ENCODE assay signal across 8 mouse cellular contexts in the genomic region with DNA sequence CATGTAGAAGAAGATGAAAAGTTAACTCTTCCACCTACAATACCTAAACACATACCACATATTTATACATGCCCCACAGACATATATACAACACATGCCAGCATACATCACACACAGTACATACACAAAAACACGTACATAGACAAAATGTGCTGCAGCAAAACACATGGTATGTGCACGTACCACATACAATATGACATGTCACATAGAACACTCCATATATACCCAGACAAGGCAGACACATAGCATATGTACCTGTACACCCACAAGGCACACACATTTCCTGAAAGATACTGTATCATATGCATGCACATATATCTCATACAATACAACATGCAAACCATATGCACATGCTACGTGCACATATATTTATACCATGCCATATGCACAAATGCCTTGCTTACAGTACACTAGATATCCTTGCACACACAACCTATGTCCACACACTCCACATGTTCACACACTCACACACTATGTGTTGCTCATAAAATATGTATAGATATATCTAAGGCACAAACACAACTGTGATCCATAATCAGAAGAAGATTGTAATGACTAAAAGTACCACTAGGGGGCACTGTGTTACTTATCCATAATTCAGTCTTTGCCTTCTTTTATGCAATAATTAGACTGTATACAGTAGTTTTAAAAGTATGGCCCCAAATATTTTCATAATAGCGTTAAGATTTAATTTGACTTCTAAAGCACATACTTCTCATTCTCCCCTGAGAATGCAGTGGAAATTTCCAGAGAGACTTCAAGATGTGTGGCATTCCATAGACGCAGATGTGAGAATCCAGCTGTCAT. TPM values are rescaled to one million over a fixed set of nuclear protein-coding genes. Genes with fewer than 3 reads are reported as not detected.
DNase-seq lines count a peak whose midpoint lies in the region; ATAC-seq and TF ChIP-seq lines count a peak whose summit lies in the region.

No protein-coding gene starts in this region.

- H3K27ac ChIP-seq in embryonic facial prominence, embryonic 11.5 days (replicated peaks; ENCODE audit: low read depth, low read length): no peak overlapping the region
- no peak overlapping the region for H3K27ac ChIP-seq in embryonic facial prominence, embryonic 10.5 days (replicated peaks)
- no peak overlapping the region for H3K27ac ChIP-seq in cortical plate, adult 2 months (ENCODE audit: insufficient read depth, low read length)

- H3K27me3 ChIP-seq in embryonic facial prominence, embryonic 11.5 days (ENCODE audit: control insufficient read depth, insufficient read depth, low read length): no peaks in the 10 kb centered on the region
- 0 out of 2 replicates have a peak, but pooled peaks cover 5% of the 10 kb centered on the region for H3K27me3 ChIP-seq in embryonic facial prominence, embryonic 10.5 days (replicated peaks; ENCODE audit: low read depth, poor library complexity, severe bottlenecking)

- H3K9ac ChIP-seq in embryonic facial prominence, embryonic 11.5 days (replicated peaks; ENCODE audit: low read length): no peak overlapping the region

- no peak overlapping the region for H3K4me2 ChIP-seq in embryonic facial prominence, embryonic 11.5 days (ENCODE audit: low read depth, low read length)

- ATAC-seq in embryonic facial prominence, embryonic 11.5 days (replicated peaks; ENCODE audit: insufficient number of reproducible peaks, low FRiP score, low TSS enrichment, low read depth): 0 out of 2 replicates have a peak, but pooled peaks have one; percentile 39

- peak; percentile 80 for DNase-seq in embryonic facial prominence, embryonic 11.5 days (ENCODE audit: low spot score)
- no peak for DNase-seq in embryonic facial prominence, embryonic 10.5 days (ENCODE audit: low spot score)
- no peak for DNase-seq in lung, adult 2 months
- no peak for DNase-seq in lung, adult 18-20 months
- DNase-seq in retina, adult 2 months (ENCODE audit: low read depth, low spot score): peak; percentile 45
- DNase-seq in gastrocnemius, postnatal 4 days (ENCODE audit: low spot score in 2 of 2): no peak
- DNase-seq in spleen, postnatal 10 days (ENCODE audit: low spot score in 2 of 2): no peak

- no peak overlapping the region for H3K4me3 ChIP-seq in embryonic facial prominence, embryonic 11.5 days (ENCODE audit: low read depth, low read length)
- H3K4me3 ChIP-seq in embryonic facial prominence, embryonic 10.5 days: no peak overlapping the region
- H3K4me3 ChIP-seq in lung, adult 2 months (replicated peaks; ENCODE audit: extremely low read depth, low read depth, low read length): no peak overlapping the region
- no peak overlapping the region for H3K4me3 ChIP-seq in cortical plate, adult 2 months (ENCODE audit: insufficient read depth, low read length)

- TF ChIP-seq POLR2A in lung, adult 2 months (IDR thresholded peaks at IDR 0.05; ENCODE audit: borderline replicate concordance, extremely low read depth, low read depth, low read length): no peak
- no peak for TF ChIP-seq POLR2A in cortical plate, adult 2 months (IDR thresholded peaks at IDR 0.05; ENCODE audit: extremely low read depth, insufficient read depth, low read length)

- no peaks in the 10 kb centered on the region for H3K4me1 ChIP-seq in embryonic facial prominence, embryonic 11.5 days (ENCODE audit: control insufficient read depth, insufficient read depth, low read length)
- no peaks in the 10 kb centered on the region for H3K4me1 ChIP-seq in embryonic facial prominence, embryonic 10.5 days
- H3K4me1 ChIP-seq in lung, adult 2 months (ENCODE audit: control insufficient read depth, insufficient read depth, low read length): no peaks in the 10 kb centered on the region; the same call in 1 of the 2 replicates
- H3K4me1 ChIP-seq in cortical plate, adult 2 months (ENCODE audit: control insufficient read depth, insufficient read depth, low read length): peaks cover 2% of the 10 kb centered on the region; the same call in 1 of the 2 replicates

- no peaks in the 10 kb centered on the region for H3K9me3 ChIP-seq in embryonic facial prominence, embryonic 11.5 days (replicated peaks; ENCODE audit: control insufficient read depth, low read length)
- no peaks in the 10 kb centered on the region for H3K9me3 ChIP-seq in embryonic facial prominence, embryonic 10.5 days

- no peaks in the 10 kb centered on the region for H3K36me3 ChIP-seq in embryonic facial prominence, embryonic 11.5 days (replicated peaks; ENCODE audit: control insufficient read depth, insufficient read depth, low read depth, low read length)
- H3K36me3 ChIP-seq in embryonic facial prominence, embryonic 10.5 days (replicated peaks): no peaks in the 10 kb centered on the region

- 74% methylated on average over 5 of the region's 5 CpGs for WGBS in embryonic facial prominence, embryonic 11.5 days
- 75% methylated on average over 5 of the region's 5 CpGs for WGBS in embryonic facial prominence, embryonic 10.5 days
- WGBS in lung, adult 2 months: 73% methylated on average over 5 of the region's 5 CpGs

- peak; percentile 43 for TF ChIP-seq CTCF in lung, adult 2 months (IDR thresholded peaks at IDR 0.05; ENCODE audit: insufficient read depth, low read length)
- TF ChIP-seq CTCF in cortical plate, adult 2 months (IDR thresholded peaks at IDR 0.05; ENCODE audit: extremely low read depth, insufficient read depth, low read length): 0 out of 2 replicates have a peak, but pooled peaks have one; percentile 2

RNA-seq across cellular contexts. Expression of gene Rufy1, which starts 12.5 kb away (rescaled TPM):
- 22.9 and 24.4 TPM in 2 replicates for polyA plus RNA-seq in embryonic facial prominence, embryonic 11.5 days (2014; fragmentation: Nextera tagmentation; extraction: Ambion mirVana)
- polyA plus RNA-seq in embryonic facial prominence, embryonic 10.5 days (2016; fragmentation: Nextera tagmentation; extraction: Ambion mirVana): 21.8 and 27.0 TPM in 2 replicates
- 20.0 and 22.1 TPM in 2 replicates for polyA plus RNA-seq in lung, adult 2 months (2012; rRNA removed)
- polyA plus RNA-seq in cortical plate, adult 2 months (2012; rRNA removed): 36.4 and 37.5 TPM in 2 replicates
- total RNA-seq in gastrocnemius, postnatal 4 days (2021): 10 to 100 TPM; 22.3 to 23.5 TPM

Comparison
In these comparisons a context has a peak if more than half of its experiments do, and no peak if none do; other contexts are left out.
1. DNase-seq: peak in embryonic facial prominence, embryonic 11.5 days (single experiment) and retina, adult 2 months (single experiment); none in embryonic facial prominence, embryonic 10.5 days (single experiment), lung, adult 2 months (single experiment), lung, adult 18-20 months (0 of 2), gastrocnemius, postnatal 4 days (0 of 2) and spleen, postnatal 10 days (0 of 2).